Mouse (Mus musculus) liver, embryonic 12.5 days (tissue): ENCODE results near the gene Senp1. TPM values are rescaled to one million over a fixed set of nuclear protein-coding genes. Genes with fewer than 3 reads are reported as not detected.

Experiments used
- ATAC-seq: fragments of 200-750 bp; cut with Nextera tagmentation; 2 replicates; pipeline ENCODE4 v1.8.0; 2017; ENCODE audit warnings: moderate number of reproducible peaks, mild to moderate bottlenecking, moderate library complexity
- H3K27ac ChIP-seq: fragments of 300-500 bp; sonication (generic); 2 replicates; pipeline ENCODE4 v1.5.1; 2016; ENCODE audit warnings: mild to moderate bottlenecking
- H3K27me3 ChIP-seq: fragments of 300-500 bp; sonication (generic); replicated peaks from 2 replicates; pipeline ENCODE4 v1.6.1; 2016; ENCODE audit warnings: mild to moderate bottlenecking, moderate library complexity
- H3K36me3 ChIP-seq: fragments of 300-500 bp; sonication (generic); 2 replicates; pipeline ENCODE4 v1.6.1; 2016; ENCODE audit warnings: mild to moderate bottlenecking, moderate library complexity
- H3K4me1 ChIP-seq: fragments of 300-500 bp; sonication (generic); 2 replicates; pipeline ENCODE4 v1.6.1; 2016
- H3K4me2 ChIP-seq: fragments of 300-500 bp; sonication (generic); 2 replicates; pipeline ENCODE4 v1.6.1; 2016; ENCODE audit warnings: mild to moderate bottlenecking, moderate library complexity
- H3K4me3 ChIP-seq: fragments of 300-500 bp; sonication (generic); 2 replicates; pipeline ENCODE4 v1.5.1; 2016; ENCODE audit warnings: mild to moderate bottlenecking, moderate library complexity
- H3K9ac ChIP-seq: fragments of 300-500 bp; sonication (generic); 2 replicates; pipeline ENCODE4 v1.6.1; 2016; ENCODE audit warnings: mild to moderate bottlenecking, moderate library complexity
- H3K9me3 ChIP-seq: fragments of 300-500 bp; sonication (generic); replicated peaks from 2 replicates; pipeline ENCODE4 v1.6.1; 2016; ENCODE audit warnings: mild to moderate bottlenecking, moderate library complexity
- WGBS: fragments of 180-500 bp; shearing (Covaris S2); methylation state at CpG from one replicate; pipeline ENCODE4 v1.1.7; 2016; ENCODE audit not compliant: insufficient replicate concordance; 5-methylcytosine and 5-hydroxymethylcytosine counted together
- polyA plus RNA-seq: library from polyadenylated mRNA; unstranded; fragments of >200 nt; fragmentation: Nextera tagmentation; extraction: Ambion mirVana; gene quantifications from 2 replicates; pipeline ENCODE4 v1.2.1, GENCODE M21; 2016

Senp1 gene
- polyA plus RNA-seq, 1 experiment from 2014 or later: 28.4 TPM

DNA sequence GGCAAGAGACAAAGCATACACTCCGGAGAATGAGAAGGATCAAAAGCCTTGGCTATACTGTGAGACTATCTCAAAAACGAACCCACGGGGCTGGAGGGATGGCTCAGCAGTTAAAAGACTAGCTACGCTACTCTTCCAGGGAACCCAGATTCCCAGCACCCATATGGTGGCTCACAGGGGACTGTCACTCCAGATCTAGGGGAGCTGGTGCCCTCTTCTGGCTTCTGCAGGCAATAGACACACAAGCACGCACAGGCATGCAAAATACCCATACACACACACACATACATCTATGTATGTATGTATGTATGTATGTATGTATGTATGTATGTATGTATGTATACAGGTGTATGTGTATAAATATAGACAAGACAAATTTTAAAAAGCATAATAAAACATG, 57.0 kb downstream of the Senp1 start:
- 84% methylated on average over 5 of the region's 5 CpGs for WGBS
- Histone ChIP-seq H3K27me3 (no peaks in the 10 kb centered on the region), H3K27ac (no peak overlapping the region), H3K36me3 (peaks cover 56% of the 10 kb centered on the region), H3K4me1 (no peaks in the 10 kb centered on the region), H3K9ac (no peak overlapping the region), H3K4me2 (no peak overlapping the region), H3K9me3 (no peaks in the 10 kb centered on the region), H3K4me3 (no peak overlapping the region)
- ATAC-seq: no peak

DNA sequence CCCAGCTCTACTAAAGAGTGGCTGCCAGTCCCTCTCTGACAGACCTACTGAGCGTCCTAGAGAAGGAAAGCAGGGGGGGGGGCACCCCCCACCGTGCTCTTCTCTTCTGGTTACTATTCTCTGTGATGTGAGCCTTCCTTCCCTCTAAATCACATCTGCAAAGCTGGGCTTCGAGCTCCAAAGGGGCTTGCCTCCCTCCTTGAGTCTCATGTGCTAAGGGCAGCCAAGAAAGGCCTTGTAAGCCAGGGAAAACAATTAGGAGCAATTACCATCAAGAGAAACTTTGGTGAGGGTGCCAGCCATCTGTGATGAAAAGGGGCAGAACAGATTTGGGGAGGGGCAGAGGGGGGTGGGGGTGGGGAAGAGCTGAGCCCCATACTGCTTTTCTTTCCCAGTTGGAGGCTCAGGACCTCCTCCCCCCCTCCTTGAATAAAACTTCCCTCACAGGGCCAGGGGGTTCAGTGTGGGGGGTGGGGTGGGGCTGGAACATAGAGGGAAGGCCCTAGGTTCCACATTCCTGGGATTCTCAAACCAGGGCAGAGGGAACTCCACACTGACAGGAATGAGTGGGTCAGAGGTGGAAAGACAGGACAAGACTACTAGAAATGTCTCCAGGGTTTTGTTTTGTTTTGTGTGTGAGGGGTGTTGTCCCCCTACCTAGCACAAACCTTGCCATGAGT, 58.3 kb downstream of the Senp1 start:
- Histone ChIP-seq H3K27ac (no peak overlapping the region), H3K4me2 (no peak overlapping the region), H3K9ac (no peak overlapping the region), H3K27me3 (no peaks in the 10 kb centered on the region), H3K4me3 (no peak overlapping the region), H3K9me3 (no peaks in the 10 kb centered on the region), H3K36me3 (peaks cover 42% of the 10 kb centered on the region), H3K4me1 (no peaks in the 10 kb centered on the region)
- no peak for ATAC-seq
- 30% methylated on average over 3 of the region's 3 CpGs for WGBS

DNA sequence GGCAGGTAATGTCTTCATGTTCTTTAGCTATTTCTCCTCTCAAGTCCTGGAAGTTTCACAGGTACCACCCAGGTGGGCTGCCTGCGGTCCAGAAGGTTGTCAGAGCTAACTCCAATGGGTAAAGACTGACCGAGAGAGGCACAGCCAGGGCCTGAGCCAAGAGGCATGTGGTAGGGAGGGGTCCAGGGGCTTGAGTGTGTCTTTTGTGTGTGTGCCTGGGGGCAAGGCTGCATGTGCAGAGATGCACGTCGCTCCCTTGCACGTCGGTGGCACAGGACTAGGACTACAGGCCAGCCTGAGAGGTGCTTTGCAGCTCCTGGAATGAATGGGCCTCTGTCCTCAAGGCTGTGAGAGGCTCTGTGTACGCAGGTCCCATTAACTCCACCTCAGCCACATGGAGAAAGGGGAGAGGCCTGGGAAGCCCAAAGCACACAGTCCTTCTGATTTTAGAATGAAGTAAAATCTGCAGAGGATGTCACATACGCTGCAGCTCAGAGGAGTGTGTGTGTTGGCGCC, 60.3 kb downstream of the Senp1 start:
- no peaks in the 10 kb centered on the region for H3K4me1 ChIP-seq
- H3K9me3 ChIP-seq: no peaks in the 10 kb centered on the region
- H3K4me3 ChIP-seq: no peak overlapping the region
- 79% methylated on average over 9 of the region's 9 CpGs for WGBS
- no peak overlapping the region for H3K9ac ChIP-seq
- peaks cover 5% of the 10 kb centered on the region; the same call in 1 of the 2 replicates for H3K27me3 ChIP-seq
- H3K4me2 ChIP-seq: no peak overlapping the region
- H3K27ac ChIP-seq: no peak overlapping the region
- peaks cover 23% of the 10 kb centered on the region for H3K36me3 ChIP-seq
- no peak for ATAC-seq

DNA sequence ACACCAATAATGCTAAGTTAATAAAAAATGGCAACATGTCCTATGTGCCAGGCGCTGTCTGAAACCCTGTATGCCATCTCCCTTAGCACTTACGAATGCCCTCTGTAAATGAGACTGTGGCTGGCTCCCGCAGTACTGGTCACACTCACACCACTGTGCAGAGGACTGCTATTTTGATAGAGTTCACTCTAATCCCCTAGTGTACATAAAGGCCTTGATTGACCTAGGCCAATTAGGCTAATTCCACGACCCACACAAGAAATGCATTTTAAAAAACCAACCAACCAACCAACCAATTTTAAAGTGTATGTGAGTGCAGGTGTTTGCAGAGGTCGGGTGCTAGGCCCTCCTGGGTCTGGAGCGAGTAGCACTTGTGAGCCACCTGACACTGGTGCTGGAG, 63.7 kb downstream of the Senp1 start:
- ATAC-seq: no peak
- no peak overlapping the region for H3K9ac ChIP-seq
- WGBS: 63% methylated on average over 6 of the region's 6 CpGs
- peaks cover 40% of the 10 kb centered on the region for H3K27me3 ChIP-seq
- H3K36me3 ChIP-seq: no peaks in the 10 kb centered on the region
- H3K4me2 ChIP-seq: no peak overlapping the region
- H3K4me1 ChIP-seq: no peaks in the 10 kb centered on the region
- H3K9me3 ChIP-seq: no peaks in the 10 kb centered on the region
- no peak overlapping the region for H3K4me3 ChIP-seq
- H3K27ac ChIP-seq: no peak overlapping the region

DNA sequence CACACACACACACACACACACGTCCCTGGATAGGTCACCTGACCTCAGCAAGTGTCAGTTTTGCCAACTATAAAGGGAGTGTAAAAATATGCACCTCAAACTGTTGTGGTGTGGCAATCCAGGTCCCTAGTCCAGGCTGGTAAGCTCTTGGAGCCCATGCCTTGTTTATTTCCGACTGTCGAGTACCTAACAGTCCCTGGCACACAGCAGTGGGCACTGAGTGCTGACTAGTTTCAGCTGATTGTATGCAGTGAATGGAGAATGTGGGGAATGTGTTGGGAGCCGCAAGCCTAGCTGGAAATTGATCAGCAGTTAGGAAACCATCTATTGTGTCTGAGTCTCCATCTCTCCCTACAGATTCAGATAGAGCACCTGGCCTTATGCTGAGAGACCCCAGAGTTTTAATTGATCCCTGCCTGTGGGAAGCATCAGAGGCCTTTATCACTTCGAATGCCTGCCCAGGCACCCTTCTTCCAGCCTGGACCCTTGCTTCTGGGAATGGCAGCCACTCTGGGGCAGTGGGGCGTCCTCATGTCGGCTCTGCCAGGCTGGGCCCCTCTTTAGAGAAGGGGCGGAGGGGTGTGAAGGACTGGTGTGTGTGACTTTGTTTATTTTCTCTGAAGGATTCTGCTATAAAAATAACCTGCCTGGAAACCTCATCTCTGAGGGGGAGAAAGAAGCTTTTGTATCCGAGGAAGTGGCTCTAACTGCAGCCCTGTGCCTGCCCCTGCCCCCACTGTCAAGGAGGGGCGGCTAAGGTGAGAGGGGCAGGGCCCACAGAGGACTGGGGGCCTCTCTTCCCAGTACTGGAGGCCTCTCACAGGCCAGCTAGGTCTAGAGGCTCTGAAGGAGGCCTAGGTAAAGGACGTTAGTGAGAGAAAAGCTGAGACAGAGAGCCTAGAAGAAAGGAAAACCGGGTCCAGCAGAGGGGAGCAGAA, 66.3 kb downstream of the Senp1 start:
- H3K9me3 ChIP-seq: no peaks in the 10 kb centered on the region
- H3K27ac ChIP-seq: no peak overlapping the region
- peaks cover 43% of the 10 kb centered on the region for H3K27me3 ChIP-seq
- H3K9ac ChIP-seq: no peak overlapping the region
- no peak overlapping the region for H3K4me2 ChIP-seq
- H3K4me1 ChIP-seq: no peaks in the 10 kb centered on the region
- H3K4me3 ChIP-seq: no peak overlapping the region
- 37% methylated on average over 12 of the region's 12 CpGs for WGBS
- ATAC-seq: no peak
- no peaks in the 10 kb centered on the region for H3K36me3 ChIP-seq

DNA sequence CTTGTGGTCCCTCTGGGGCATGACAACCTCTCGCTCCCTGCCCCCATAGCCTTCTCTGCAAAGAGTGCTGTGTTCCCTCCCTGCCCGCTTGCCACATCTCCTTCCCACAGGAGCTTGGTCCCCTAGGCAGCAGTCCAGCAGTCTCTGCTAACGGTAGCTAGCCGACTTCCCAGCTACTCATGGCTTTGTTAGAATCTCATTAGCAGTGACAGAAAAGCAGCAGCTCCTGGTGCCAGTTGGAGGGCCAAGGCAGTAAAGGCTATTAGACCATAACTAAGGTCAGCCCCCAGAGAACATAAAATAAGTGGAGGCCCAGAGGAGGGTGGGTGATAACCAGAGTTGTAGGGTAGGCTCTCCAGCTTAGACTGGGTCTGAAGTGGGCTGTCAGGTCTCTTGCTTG, 67.9 kb downstream of the Senp1 start:
- no peaks in the 10 kb centered on the region for H3K36me3 ChIP-seq
- peaks cover 43% of the 10 kb centered on the region for H3K27me3 ChIP-seq
- H3K4me1 ChIP-seq: no peaks in the 10 kb centered on the region
- no peak overlapping the region for H3K4me2 ChIP-seq
- WGBS: 41% methylated on average over 4 of the region's 4 CpGs
- H3K27ac ChIP-seq: no peak overlapping the region
- ATAC-seq: no peak
- H3K4me3 ChIP-seq: no peak overlapping the region
- no peaks in the 10 kb centered on the region for H3K9me3 ChIP-seq
- H3K9ac ChIP-seq: no peak overlapping the region

DNA sequence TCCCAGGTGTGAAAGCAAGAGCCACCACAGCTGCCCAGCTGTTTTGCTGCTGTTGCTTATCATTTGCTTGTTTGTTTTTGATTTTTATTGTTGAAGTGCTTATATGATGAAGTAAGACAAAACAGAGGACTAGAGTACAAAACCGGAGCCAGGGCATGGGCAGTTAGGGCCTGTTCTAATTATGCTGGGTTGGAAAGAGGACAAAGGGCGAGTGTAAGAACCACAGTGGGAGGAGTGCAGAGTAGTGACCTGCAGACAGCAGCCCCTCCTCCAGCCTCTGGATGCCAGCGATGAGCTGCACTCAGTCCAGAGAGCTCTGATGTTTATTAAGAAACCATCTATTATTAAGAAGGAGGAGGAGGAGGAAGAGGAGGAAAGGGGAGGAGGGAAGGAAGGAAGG, 70.4 kb downstream of the Senp1 start:
- Histone ChIP-seq H3K4me1 (no peaks in the 10 kb centered on the region), H3K36me3 (no peaks in the 10 kb centered on the region), H3K27ac (no peak overlapping the region), H3K9me3 (no peaks in the 10 kb centered on the region), H3K4me2 (no peak overlapping the region), H3K27me3 (peaks cover 39% of the 10 kb centered on the region), H3K9ac (no peak overlapping the region), H3K4me3 (no peak overlapping the region)
- 41% methylated on average over 3 of the region's 3 CpGs for WGBS
- ATAC-seq: no peak

DNA sequence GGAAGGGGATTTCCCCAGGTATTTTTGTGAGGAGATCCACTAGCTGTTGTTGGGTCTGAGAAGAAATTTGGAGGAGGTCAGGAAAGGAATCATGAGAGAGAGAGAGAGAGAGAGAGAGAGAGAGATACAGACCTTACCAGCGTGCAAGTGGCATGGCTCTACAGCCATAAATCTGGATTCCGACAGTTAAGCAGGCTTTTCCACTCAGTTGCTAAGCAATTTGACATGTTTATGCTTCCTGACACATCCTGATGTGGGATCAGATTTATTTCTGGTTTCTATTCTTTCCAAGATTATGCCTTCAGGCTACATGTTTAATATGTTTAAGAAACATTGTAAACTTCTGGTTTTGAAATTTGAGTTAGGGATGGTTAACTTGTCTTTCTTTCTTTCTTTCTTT, 71.7 kb downstream of the Senp1 start:
- Histone ChIP-seq H3K36me3 (no peaks in the 10 kb centered on the region), H3K4me3 (no peak overlapping the region), H3K4me2 (no peak overlapping the region), H3K9ac (no peak overlapping the region), H3K27me3 (peaks cover 26% of the 10 kb centered on the region), H3K9me3 (no peaks in the 10 kb centered on the region), H3K27ac (no peak overlapping the region), H3K4me1 (no peaks in the 10 kb centered on the region)
- WGBS: 41% methylated on average over 2 of the region's 2 CpGs
- no peak for ATAC-seq

DNA sequence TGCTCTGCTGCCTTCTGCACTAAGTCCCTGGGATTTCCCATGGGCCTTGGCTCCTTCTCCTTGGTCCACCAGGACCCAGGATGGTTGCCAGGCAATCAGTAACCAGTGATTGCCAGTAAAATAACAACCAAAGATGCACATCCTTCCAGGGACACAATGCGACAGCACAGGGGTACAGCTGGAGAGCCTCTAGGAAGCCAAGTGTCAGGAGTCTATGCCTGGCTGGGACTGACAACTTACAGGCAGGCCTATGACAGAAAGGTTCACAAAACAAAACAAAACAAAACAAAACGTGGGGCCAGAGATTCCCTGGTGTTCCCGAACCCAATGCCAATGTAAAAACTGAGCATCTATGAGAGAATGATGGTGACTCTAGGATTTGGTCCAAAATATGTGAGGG, 74.5 kb downstream of the Senp1 start:
- no peak overlapping the region for H3K27ac ChIP-seq
- H3K4me2 ChIP-seq: no peak overlapping the region
- H3K4me3 ChIP-seq: no peak overlapping the region
- H3K27me3 ChIP-seq: peaks cover 6% of the 10 kb centered on the region; the same call in 1 of the 2 replicates
- 66% methylated on average over 3 of the region's 3 CpGs for WGBS
- H3K9me3 ChIP-seq: no peaks in the 10 kb centered on the region
- no peak overlapping the region for H3K9ac ChIP-seq
- no peaks in the 10 kb centered on the region for H3K36me3 ChIP-seq
- ATAC-seq: no peak
- no peaks in the 10 kb centered on the region for H3K4me1 ChIP-seq

DNA sequence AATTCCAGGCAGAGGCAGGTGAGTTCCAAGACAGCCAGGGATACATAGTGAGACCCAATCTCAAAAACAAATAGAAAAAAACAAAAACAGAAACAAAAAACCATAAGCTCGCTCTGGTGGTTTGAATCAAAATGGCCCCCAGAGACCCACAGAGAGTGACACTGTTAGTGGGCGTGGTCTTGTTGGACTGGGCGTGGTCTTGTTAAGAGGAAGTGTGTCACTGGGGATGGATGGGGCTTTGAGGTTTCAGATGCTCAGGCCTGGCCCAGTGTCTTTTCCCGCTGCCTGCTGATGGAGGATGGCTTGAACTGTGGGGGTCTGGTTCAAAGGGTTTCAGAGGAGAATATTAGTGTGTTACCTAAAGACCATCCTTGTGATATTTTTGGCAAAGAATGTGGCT, 75.6 kb downstream of the Senp1 start:
- H3K36me3 ChIP-seq: no peaks in the 10 kb centered on the region
- H3K4me3 ChIP-seq: no peak overlapping the region
- no peaks in the 10 kb centered on the region for H3K9me3 ChIP-seq
- H3K27ac ChIP-seq: no peak overlapping the region
- no peaks in the 10 kb centered on the region for H3K4me1 ChIP-seq
- H3K27me3 ChIP-seq: peaks cover 6% of the 10 kb centered on the region; the same call in 1 of the 2 replicates
- no peak for ATAC-seq
- no peak overlapping the region for H3K4me2 ChIP-seq
- 46% methylated on average over 4 of the region's 4 CpGs for WGBS
- no peak overlapping the region for H3K9ac ChIP-seq

DNA sequence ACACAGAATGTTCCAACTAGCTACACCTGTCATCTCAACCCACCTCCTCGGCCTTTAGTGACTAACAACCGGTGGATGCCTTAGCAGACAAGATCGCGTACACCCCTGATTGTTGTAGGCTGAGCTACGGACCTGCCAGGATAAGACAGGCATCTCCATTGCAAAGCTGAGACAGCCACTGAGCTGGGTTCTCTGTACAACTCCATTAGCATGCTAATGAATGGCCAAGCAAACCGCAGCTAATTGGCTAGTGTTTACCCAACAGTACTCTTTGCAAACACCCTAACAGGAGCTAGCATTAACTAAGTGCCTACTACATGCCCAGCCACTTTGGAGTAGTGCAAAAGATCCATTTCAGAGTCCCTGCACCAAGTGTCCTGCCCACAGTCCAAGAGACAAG, 80.7 kb downstream of the Senp1 start:
- 52% methylated on average over 6 of the region's 6 CpGs for WGBS
- no peak overlapping the region for H3K27ac ChIP-seq
- H3K4me2 ChIP-seq: no peak overlapping the region
- peaks cover 51% of the 10 kb centered on the region for H3K27me3 ChIP-seq
- ATAC-seq: no peak
- no peaks in the 10 kb centered on the region for H3K4me1 ChIP-seq
- H3K36me3 ChIP-seq: no peaks in the 10 kb centered on the region
- H3K9me3 ChIP-seq: no peaks in the 10 kb centered on the region
- H3K9ac ChIP-seq: no peak overlapping the region
- no peak overlapping the region for H3K4me3 ChIP-seq

DNA sequence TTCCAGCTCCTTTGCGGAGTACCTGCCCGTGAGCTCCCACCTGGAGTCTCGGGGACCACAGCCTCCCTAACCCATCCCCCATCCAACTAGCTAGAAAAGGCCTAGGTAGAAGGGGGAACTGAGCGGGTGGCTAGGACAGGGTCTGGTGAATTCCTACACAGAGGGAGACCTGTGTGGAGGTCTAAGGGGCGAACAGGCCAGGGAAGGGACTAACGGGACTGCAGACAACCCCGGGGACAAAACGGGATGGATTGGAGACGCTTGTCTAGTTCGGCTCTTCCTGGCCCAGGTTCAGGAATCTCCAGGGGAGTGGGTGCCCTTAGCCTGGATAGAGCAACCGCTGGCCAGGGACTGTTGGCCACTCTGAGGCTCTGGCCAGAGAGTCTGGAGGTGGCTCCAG, 88.4 kb downstream of the Senp1 start:
- WGBS: 8% methylated on average over 11 of the region's 11 CpGs
- Histone ChIP-seq H3K4me1 (peaks cover 29% of the 10 kb centered on the region), H3K4me3 (no peak overlapping the region)

More for the DNA sequence above, 88.4 kb downstream of the Senp1 start:
- Histone ChIP-seq H3K27ac (no peak overlapping the region), H3K9ac (no peak overlapping the region), H3K36me3 (no peaks in the 10 kb centered on the region), H3K27me3 (peaks cover 100% of the 10 kb centered on the region), H3K9me3 (no peaks in the 10 kb centered on the region), H3K4me2 (peak overlapping the region; percentile 51; the same call in 1 of the 2 replicates)
- ATAC-seq: no peak
